Mouse (Mus musculus) limb, embryonic 10.5 days (tissue): ENCODE measurements around the gene Lrig1. TPM values are rescaled to one million over a fixed set of nuclear protein-coding genes. Genes with fewer than 3 reads are reported as not detected.

ENCODE experiments used
- DNase-seq: peaks from one replicate; pipeline ENCODE4 v3.0.0-alpha.2; 2017; ENCODE audit warnings: low spot score
- H3K27ac ChIP-seq: fragments of 300-500 bp; sonication (generic); 2 replicates; pipeline ENCODE4 v1.5.1; 2016; ENCODE audit warnings: mild to moderate bottlenecking
- H3K27me3 ChIP-seq: fragments of 300-500 bp; sonication (generic); 2 replicates; pipeline ENCODE4 v1.6.1; 2016; ENCODE audit warnings: low read depth, mild to moderate bottlenecking; ENCODE audit not compliant: poor library complexity, severe bottlenecking
- H3K36me3 ChIP-seq: fragments of 300-500 bp; sonication (generic); 2 replicates; pipeline ENCODE4 v1.6.1; 2016; ENCODE audit warnings: mild to moderate bottlenecking, moderate library complexity
- H3K4me1 ChIP-seq: fragments of 300-500 bp; sonication (generic); 2 replicates; pipeline ENCODE4 v1.6.1; 2016
- H3K4me3 ChIP-seq: fragments of 300-500 bp; sonication (generic); 2 replicates; pipeline ENCODE4 v1.5.1; 2016; ENCODE audit warnings: mild to moderate bottlenecking, moderate library complexity
- H3K9me3 ChIP-seq: fragments of 300-500 bp; sonication (generic); replicated peaks from 2 replicates; pipeline ENCODE4 v1.6.1; 2016; ENCODE audit warnings: mild to moderate bottlenecking
- WGBS: fragments of 180-500 bp; shearing (Covaris S2); methylation state at CpG from one replicate; pipeline ENCODE4 v1.1.7; 2016; 5-methylcytosine and 5-hydroxymethylcytosine counted together
- polyA plus RNA-seq: library from polyadenylated mRNA; unstranded; fragments of >200 nt; fragmentation: Nextera tagmentation; extraction: Ambion mirVana; gene quantifications from 2 replicates; pipeline ENCODE4 v1.2.1, GENCODE M21; 2016

The Lrig1 gene
- polyA plus RNA-seq, 1 experiment from 2014 or later, result 15.7 TPM

GRCm38 (mm10) chr6:94680760-94681445 is 19.1 kb downstream of the Lrig1 start:
- Histone ChIP-seq H3K4me3 (no peak overlapping the region), H3K9me3 (no peaks in the 10 kb centered on the region), H3K36me3 (no peaks in the 10 kb centered on the region), H3K27me3 (peaks cover 40% of the 10 kb centered on the region), H3K27ac (no peak overlapping the region), H3K4me1 (peaks cover 92% of the 10 kb centered on the region)
- DNase-seq, result no peak
- WGBS, result 37% methylated on average over 5 of the region's 5 CpGs

- Histone ChIP-seq H3K36me3 (no peaks in the 10 kb centered on the region), H3K4me3 (no peak overlapping the region), H3K4me1 (peaks cover 92% of the 10 kb centered on the region), H3K9me3 (no peaks in the 10 kb centered on the region), H3K27ac (no peak overlapping the region; the same call in 1 of the 2 replicates), H3K27me3 (peaks cover 48% of the 10 kb centered on the region)
- 90% methylated on average over 1 of the region's 1 CpGs for WGBS
- no peak for DNase-seq
Observed at GRCm38 (mm10) chr6:94679249-94679648, 20.7 kb downstream of the Lrig1 start.

GRCm38 (mm10) chr6:94678377-94679164 is 21.4 kb downstream of the Lrig1 start:
- Histone ChIP-seq H3K4me3 (0 out of 2 replicates have a peak overlapping the region, but pooled peaks have one; percentile 29), H3K4me1 (peaks cover 92% of the 10 kb centered on the region), H3K36me3 (no peaks in the 10 kb centered on the region), H3K27me3 (peaks cover 48% of the 10 kb centered on the region), H3K9me3 (no peaks in the 10 kb centered on the region), H3K27ac (peak overlapping the region; percentile 68; the same call in 1 of the 2 replicates)
- 5% methylated on average over 6 of the region's 6 CpGs for WGBS
- peak; percentile 73 for DNase-seq

- Histone ChIP-seq H3K27me3 (peaks cover 44% of the 10 kb centered on the region), H3K27ac (peak overlapping the region; percentile 51; the same call in 1 of the 2 replicates), H3K4me3 (peak overlapping the region; percentile 8; the same call in 1 of the 2 replicates), H3K4me1 (peaks cover 89% of the 10 kb centered on the region), H3K36me3 (no peaks in the 10 kb centered on the region), H3K9me3 (no peaks in the 10 kb centered on the region)
- WGBS, result 43% methylated on average over 3 of the region's 3 CpGs
- no peak for DNase-seq
Observed at GRCm38 (mm10) chr6:94677448-94677847, 22.5 kb downstream of the Lrig1 start.

- 69% methylated on average over 3 of the region's 3 CpGs for WGBS
- no peak for DNase-seq
- Histone ChIP-seq H3K27ac (peak overlapping the region; percentile 51; the same call in 1 of the 2 replicates), H3K9me3 (no peaks in the 10 kb centered on the region), H3K4me3 (peak overlapping the region; percentile 8; the same call in 1 of the 2 replicates), H3K36me3 (no peaks in the 10 kb centered on the region), H3K4me1 (peaks cover 89% of the 10 kb centered on the region), H3K27me3 (peaks cover 47% of the 10 kb centered on the region)
Observed at GRCm38 (mm10) chr6:94676840-94677239, 23.1 kb downstream of the Lrig1 start.

- Histone ChIP-seq H3K27me3 (peaks cover 49% of the 10 kb centered on the region), H3K4me3 (no peak overlapping the region), H3K4me1 (peaks cover 89% of the 10 kb centered on the region), H3K36me3 (no peaks in the 10 kb centered on the region), H3K27ac (peak overlapping the region; percentile 25; the same call in 1 of the 2 replicates), H3K9me3 (no peaks in the 10 kb centered on the region)
- no peak for DNase-seq
- WGBS, result 38% methylated on average over 7 of the region's 7 CpGs
Observed at GRCm38 (mm10) chr6:94676300-94676699, 23.7 kb downstream of the Lrig1 start.

GRCm38 (mm10) chr6:94672426-94672825 is 27.5 kb downstream of the Lrig1 start:
- H3K9me3 ChIP-seq, result no peaks in the 10 kb centered on the region
- WGBS, result 84% methylated on average over 2 of the region's 2 CpGs
- no peak overlapping the region for H3K4me3 ChIP-seq
- H3K36me3 ChIP-seq, result no peaks in the 10 kb centered on the region
- no peak for DNase-seq
- H3K27me3 ChIP-seq, result peaks cover 60% of the 10 kb centered on the region
- peaks cover 77% of the 10 kb centered on the region for H3K4me1 ChIP-seq
- H3K27ac ChIP-seq, result no peak overlapping the region

- no peak for DNase-seq
- 77% methylated on average over 6 of the region's 6 CpGs for WGBS
- H3K27ac ChIP-seq, result no peak overlapping the region
- no peaks in the 10 kb centered on the region for H3K9me3 ChIP-seq
- peaks cover 35% of the 10 kb centered on the region for H3K27me3 ChIP-seq
- peaks cover 77% of the 10 kb centered on the region for H3K4me1 ChIP-seq
- H3K36me3 ChIP-seq, result no peaks in the 10 kb centered on the region
- no peak overlapping the region for H3K4me3 ChIP-seq
Observed at GRCm38 (mm10) chr6:94669370-94669769, 30.6 kb downstream of the Lrig1 start.

- peaks cover 72% of the 10 kb centered on the region for H3K4me1 ChIP-seq
- peaks cover under 1% of the 10 kb centered on the region; the same call in 1 of the 2 replicates for H3K36me3 ChIP-seq
- H3K27me3 ChIP-seq, result peaks cover 26% of the 10 kb centered on the region; the same call in 1 of the 2 replicates
- H3K27ac ChIP-seq, result no peak overlapping the region
- DNase-seq, result no peak
- H3K4me3 ChIP-seq, result no peak overlapping the region
- H3K9me3 ChIP-seq, result no peaks in the 10 kb centered on the region
- 47% methylated on average over 13 of the region's 13 CpGs for WGBS
Observed at GRCm38 (mm10) chr6:94668204-94668863, 31.6 kb downstream of the Lrig1 start.

GRCm38 (mm10) chr6:94667131-94667530 is 32.8 kb downstream of the Lrig1 start:
- WGBS, result 80% methylated on average over 4 of the region's 4 CpGs
- Histone ChIP-seq H3K27ac (no peak overlapping the region), H3K27me3 (peaks cover 26% of the 10 kb centered on the region; the same call in 1 of the 2 replicates)

GRCm38 (mm10) chr6:94666432-94667119 is 33.4 kb downstream of the Lrig1 start:
- WGBS, result 79% methylated on average over 7 of the region's 7 CpGs
- Histone ChIP-seq H3K27me3 (peaks cover 23% of the 10 kb centered on the region; the same call in 1 of the 2 replicates), H3K36me3 (peaks cover 11% of the 10 kb centered on the region; the same call in 1 of the 2 replicates), H3K4me1 (peaks cover 63% of the 10 kb centered on the region), H3K27ac (no peak overlapping the region), H3K4me3 (no peak overlapping the region), H3K9me3 (no peaks in the 10 kb centered on the region)
- DNase-seq, result no peak

More at GRCm38 (mm10) chr6:94667131-94667530, 32.8 kb downstream of the Lrig1 start:
- no peak overlapping the region for H3K4me3 ChIP-seq
- no peak for DNase-seq
- peaks cover 69% of the 10 kb centered on the region for H3K4me1 ChIP-seq
- no peaks in the 10 kb centered on the region for H3K9me3 ChIP-seq
- H3K36me3 ChIP-seq, result peaks cover 5% of the 10 kb centered on the region; the same call in 1 of the 2 replicates

GRCm38 (mm10) chr6:94665677-94666076 is 34.3 kb downstream of the Lrig1 start:
- no peak for DNase-seq
- WGBS, result 79% methylated on average over 1 of the region's 1 CpGs
- H3K9me3 ChIP-seq, result no peaks in the 10 kb centered on the region
- H3K27ac ChIP-seq, result no peak overlapping the region
- H3K36me3 ChIP-seq, result peaks cover 15% of the 10 kb centered on the region; the same call in 1 of the 2 replicates
- H3K4me1 ChIP-seq, result peaks cover 57% of the 10 kb centered on the region
- no peak overlapping the region for H3K4me3 ChIP-seq
- H3K27me3 ChIP-seq, result peaks cover 18% of the 10 kb centered on the region; the same call in 1 of the 2 replicates
